Mouse (Mus musculus) embryonic facial prominence, embryonic 15.5 days (tissue): ENCODE measurements around the gene Zfp36l1. TPM values are rescaled to one million over a fixed set of nuclear protein-coding genes. Genes with fewer than 3 reads are reported as not detected.
"Not testable (repeated sequence)": the region's sequence is repeated elsewhere in the genome, so short reads cannot be mapped to it uniquely, and the experiment has no call there.

ENCODE experiments used
- ATAC-seq: fragments of 200-750 bp; cut with Nextera tagmentation; 2 replicates; pipeline ENCODE4 v1.8.0; 2017; ENCODE audit warnings: low read depth, moderate TSS enrichment; ENCODE audit not compliant: insufficient number of reproducible peaks, low FRiP score, low TSS enrichment
- H3K27ac ChIP-seq: fragments of 300-500 bp; sonication (generic); replicated peaks from 2 replicates; pipeline ENCODE4 v1.5.1; 2015; ENCODE audit warnings: mild to moderate bottlenecking, inconsistent platforms
- H3K27me3 ChIP-seq: fragments of 300-500 bp; sonication (generic); 2 replicates; pipeline ENCODE4 v1.6.1; 2015; ENCODE audit warnings: inconsistent platforms
- H3K36me3 ChIP-seq: fragments of 300-500 bp; sonication (generic); 2 replicates; pipeline ENCODE4 v1.6.1; 2015; ENCODE audit warnings: mild to moderate bottlenecking, inconsistent platforms
- H3K4me1 ChIP-seq: fragments of 300-500 bp; sonication (generic); 2 replicates; pipeline ENCODE4 v1.6.1; 2015; ENCODE audit warnings: inconsistent platforms
- H3K4me2 ChIP-seq: fragments of 300-500 bp; sonication (generic); replicated peaks from 2 replicates; pipeline ENCODE4 v1.6.1; 2015; ENCODE audit warnings: mild to moderate bottlenecking, inconsistent platforms
- H3K4me3 ChIP-seq: fragments of 300-500 bp; sonication (generic); replicated peaks from 2 replicates; pipeline ENCODE4 v1.5.1; 2015; ENCODE audit warnings: mild to moderate bottlenecking, inconsistent platforms
- H3K9ac ChIP-seq: fragments of 300-500 bp; sonication (generic); 2 replicates; pipeline ENCODE4 v1.6.1; 2015; ENCODE audit warnings: inconsistent platforms
- H3K9me3 ChIP-seq: fragments of 300-500 bp; sonication (generic); replicated peaks from 2 replicates; pipeline ENCODE4 v1.6.1; 2016; ENCODE audit warnings: inconsistent platforms
- WGBS: fragments of 180-500 bp; shearing (Covaris S2); methylation state at CpG from one replicate; pipeline ENCODE4 v1.1.7; 2015; 5-methylcytosine and 5-hydroxymethylcytosine counted together
- polyA plus RNA-seq: library from polyadenylated mRNA; unstranded; fragments of >200 nt; fragmentation: Nextera tagmentation; extraction: Ambion mirVana; gene quantifications from 2 replicates; pipeline ENCODE4 v1.2.1, GENCODE M21; 2015

Zfp36l1 gene
- polyA plus RNA-seq, 1 experiment from 2014 or later = 178 TPM

- peaks cover 12% of the 10 kb centered on the region; the same call in 1 of the 2 replicates for H3K36me3 ChIP-seq
- not testable (repeated sequence) for ATAC-seq, H3K27me3 ChIP-seq, H3K9me3 ChIP-seq, H3K4me1 ChIP-seq
- H3K4me3 ChIP-seq = peak overlapping the region; percentile 84
- H3K27ac ChIP-seq = peak overlapping the region; percentile 100
- 2% methylated on average over 11 of the region's 11 CpGs for WGBS
- peak overlapping the region; percentile 69 for H3K4me2 ChIP-seq
- peak overlapping the region; percentile 97 for H3K9ac ChIP-seq
Measured at GRCm38 (mm10) chr12:80108896-80109668, 3.7 kb downstream of the Zfp36l1 start.

GRCm38 (mm10) chr12:80106896-80107667 lies 5.7 kb downstream of the Zfp36l1 start:
- 89% methylated on average over 3 of the region's 3 CpGs for WGBS
- H3K4me3 ChIP-seq = no peak overlapping the region
- H3K4me1 ChIP-seq = peaks cover 6% of the 10 kb centered on the region
- H3K36me3 ChIP-seq = peaks cover 12% of the 10 kb centered on the region; the same call in 1 of the 2 replicates
- H3K27me3 ChIP-seq = no peaks in the 10 kb centered on the region
- peak overlapping the region; percentile 60 for H3K27ac ChIP-seq
- H3K9me3 ChIP-seq = no peaks in the 10 kb centered on the region
- H3K4me2 ChIP-seq = no peak overlapping the region
- ATAC-seq = no peak
- no peak overlapping the region for H3K9ac ChIP-seq

DNA sequence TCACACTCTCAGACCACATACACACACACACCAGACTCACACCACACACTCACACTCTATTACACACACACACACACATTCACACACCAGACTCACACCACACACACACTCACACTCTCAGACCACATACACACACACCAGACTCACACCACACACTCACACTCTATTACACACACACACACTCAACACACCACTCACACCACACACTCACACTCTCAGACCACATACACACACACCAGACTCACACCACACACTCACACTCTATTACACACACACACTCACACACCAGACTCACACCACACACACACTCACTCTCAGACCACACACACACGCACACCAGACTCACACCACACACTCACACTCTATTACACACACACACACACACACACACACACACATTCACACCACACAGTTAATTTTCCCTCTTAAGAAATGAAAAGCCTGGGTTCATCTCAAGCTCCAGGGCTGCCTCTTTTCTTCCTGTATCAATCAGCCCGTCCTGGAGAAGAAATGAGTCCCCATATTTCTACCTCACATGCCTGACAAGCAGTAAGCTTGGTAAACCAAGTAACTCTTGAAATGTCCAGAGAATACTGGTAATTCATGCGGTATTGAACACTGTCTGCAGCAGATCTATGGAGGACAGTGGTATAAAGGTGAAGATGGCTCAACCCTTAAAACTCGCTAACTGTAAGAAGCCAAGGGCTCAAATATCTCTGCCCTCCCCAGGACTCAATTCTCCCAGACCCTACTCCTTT lies 6.5 kb downstream of the Zfp36l1 start:
- Histone ChIP-seq H3K4me3 (no peak overlapping the region), H3K9me3 (no peaks in the 10 kb centered on the region), H3K9ac (no peak overlapping the region), H3K27ac (peak overlapping the region; percentile 60), H3K4me1 (peaks cover 6% of the 10 kb centered on the region), H3K27me3 (no peaks in the 10 kb centered on the region), H3K4me2 (no peak overlapping the region), H3K36me3 (peaks cover 12% of the 10 kb centered on the region; the same call in 1 of the 2 replicates)
- 74% methylated on average over 4 of the region's 4 CpGs for WGBS
- ATAC-seq = no peak

GRCm38 (mm10) chr12:80103521-80103973 lies 9.3 kb downstream of the Zfp36l1 start:
- Histone ChIP-seq H3K27me3 (no peaks in the 10 kb centered on the region), H3K9ac (no peak overlapping the region), H3K9me3 (no peaks in the 10 kb centered on the region), H3K4me2 (no peak overlapping the region), H3K4me3 (no peak overlapping the region), H3K27ac (peak overlapping the region; percentile 63), H3K4me1 (peaks cover 6% of the 10 kb centered on the region), H3K36me3 (peaks cover 12% of the 10 kb centered on the region; the same call in 1 of the 2 replicates)
- ATAC-seq = no peak; the same call in 1 of the 2 replicates
- WGBS = 44% methylated on average over 5 of the region's 5 CpGs

GRCm38 (mm10) chr12:80103089-80103488 lies 9.7 kb downstream of the Zfp36l1 start:
- Histone ChIP-seq H3K9me3 (no peaks in the 10 kb centered on the region), H3K27ac (peak overlapping the region; percentile 63), H3K36me3 (peaks cover 12% of the 10 kb centered on the region; the same call in 1 of the 2 replicates), H3K4me2 (no peak overlapping the region), H3K4me3 (no peak overlapping the region), H3K27me3 (no peaks in the 10 kb centered on the region), H3K9ac (no peak overlapping the region), H3K4me1 (peaks cover 6% of the 10 kb centered on the region)
- no peak; the same call in 1 of the 2 replicates for ATAC-seq
- WGBS = 43% methylated on average over 4 of the region's 4 CpGs

DNA sequence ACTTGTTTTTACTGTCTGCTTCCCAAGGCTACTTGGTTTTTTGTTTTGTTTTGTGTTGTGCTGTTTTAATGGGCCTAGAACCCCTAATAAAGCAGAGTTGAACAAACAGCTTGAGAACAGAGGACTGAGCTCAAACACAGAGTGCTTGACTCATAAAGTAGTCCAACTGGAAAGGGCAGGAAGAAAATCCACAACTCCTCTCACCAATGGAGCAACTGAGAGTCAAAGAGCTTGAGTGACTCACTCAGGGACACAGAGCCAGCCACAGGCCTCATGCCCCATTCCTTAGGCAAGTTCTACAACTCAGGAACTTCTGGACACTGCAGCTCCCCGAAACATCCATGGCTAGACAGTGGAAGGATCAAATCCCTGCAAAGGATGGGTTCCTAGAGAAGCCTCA lies 14.0 kb downstream of the Zfp36l1 start:
- 80% methylated on average over 1 of the region's 1 CpGs for WGBS
- no peaks in the 10 kb centered on the region for H3K9me3 ChIP-seq
- peaks cover 8% of the 10 kb centered on the region for H3K4me1 ChIP-seq
- H3K9ac ChIP-seq = no peak overlapping the region
- no peaks in the 10 kb centered on the region for H3K36me3 ChIP-seq
- H3K4me3 ChIP-seq = no peak overlapping the region
- no peaks in the 10 kb centered on the region for H3K27me3 ChIP-seq
- H3K27ac ChIP-seq = 0 out of 2 replicates have a peak overlapping the region, but pooled peaks have one; percentile 23
- ATAC-seq = no peak
- H3K4me2 ChIP-seq = no peak overlapping the region

DNA sequence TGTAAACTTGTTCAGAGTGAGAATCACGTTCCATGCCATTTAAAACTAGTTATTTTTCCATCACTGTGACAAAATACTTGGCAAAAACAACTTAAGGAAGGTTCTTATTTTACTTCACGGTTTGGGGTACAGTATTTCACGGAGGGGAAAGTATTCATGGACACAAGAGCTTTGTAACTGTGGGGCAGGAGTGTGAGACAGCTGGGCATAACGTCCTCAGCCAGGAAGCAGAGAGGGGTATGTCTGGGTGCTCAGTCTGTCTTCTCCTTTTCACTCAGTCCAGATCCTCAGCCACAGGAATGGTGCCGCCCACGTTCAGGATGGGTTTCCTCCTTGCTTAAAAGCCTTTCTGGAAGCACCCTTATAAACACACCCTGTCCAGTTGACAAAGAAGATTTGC lies 16.1 kb downstream of the Zfp36l1 start:
- Histone ChIP-seq H3K27ac (no peak overlapping the region), H3K4me1 (0 out of 2 replicates have a peak, but pooled peaks cover 2% of the 10 kb centered on the region), H3K4me2 (no peak overlapping the region), H3K27me3 (no peaks in the 10 kb centered on the region), H3K9ac (no peak overlapping the region), H3K36me3 (no peaks in the 10 kb centered on the region), H3K9me3 (no peaks in the 10 kb centered on the region), H3K4me3 (no peak overlapping the region)
- 49% methylated on average over 6 of the region's 6 CpGs for WGBS
- no peak for ATAC-seq

- peaks cover 10% of the 10 kb centered on the region for H3K4me1 ChIP-seq
- no peak overlapping the region for H3K9ac ChIP-seq
- no peaks in the 10 kb centered on the region for H3K36me3 ChIP-seq
- H3K27me3 ChIP-seq = no peaks in the 10 kb centered on the region
- no peak overlapping the region for H3K4me2 ChIP-seq
- no peak overlapping the region for H3K4me3 ChIP-seq
- no peaks in the 10 kb centered on the region for H3K9me3 ChIP-seq
- no peak for ATAC-seq
- no peak overlapping the region for H3K27ac ChIP-seq
Measured at GRCm38 (mm10) chr12:80092787-80093186, 20.0 kb downstream of the Zfp36l1 start.

DNA sequence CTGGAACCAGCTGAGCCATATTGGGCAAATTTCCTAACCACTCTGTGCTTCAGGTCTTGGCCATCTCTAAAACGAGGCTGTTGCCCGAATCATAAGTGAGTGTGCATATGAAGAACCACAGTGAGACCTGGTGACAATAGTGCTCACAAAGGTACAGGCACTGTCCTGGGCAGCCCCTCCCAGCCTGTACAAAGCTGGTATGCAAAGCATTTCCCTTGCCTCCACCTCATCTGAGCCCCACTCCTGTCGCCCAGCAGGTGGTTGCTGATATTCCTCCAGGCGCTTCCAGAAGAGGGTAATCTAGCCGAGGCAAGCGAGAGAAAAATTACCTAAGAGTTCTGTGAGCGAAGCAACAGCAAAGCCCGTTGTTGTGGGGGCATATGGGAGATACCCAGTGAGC lies 21.7 kb downstream of the Zfp36l1 start:
- H3K27me3 ChIP-seq = no peaks in the 10 kb centered on the region
- peaks cover 8% of the 10 kb centered on the region for H3K4me1 ChIP-seq
- H3K9me3 ChIP-seq = no peaks in the 10 kb centered on the region
- 30% methylated on average over 8 of the region's 8 CpGs for WGBS
- H3K36me3 ChIP-seq = no peaks in the 10 kb centered on the region
- H3K9ac ChIP-seq = no peak overlapping the region
- no peak overlapping the region for H3K4me3 ChIP-seq
- peak; percentile 51; the same call in 1 of the 2 replicates for ATAC-seq
- no peak overlapping the region for H3K4me2 ChIP-seq
- H3K27ac ChIP-seq = peak overlapping the region; percentile 18; the same call in 1 of the 2 replicates

DNA sequence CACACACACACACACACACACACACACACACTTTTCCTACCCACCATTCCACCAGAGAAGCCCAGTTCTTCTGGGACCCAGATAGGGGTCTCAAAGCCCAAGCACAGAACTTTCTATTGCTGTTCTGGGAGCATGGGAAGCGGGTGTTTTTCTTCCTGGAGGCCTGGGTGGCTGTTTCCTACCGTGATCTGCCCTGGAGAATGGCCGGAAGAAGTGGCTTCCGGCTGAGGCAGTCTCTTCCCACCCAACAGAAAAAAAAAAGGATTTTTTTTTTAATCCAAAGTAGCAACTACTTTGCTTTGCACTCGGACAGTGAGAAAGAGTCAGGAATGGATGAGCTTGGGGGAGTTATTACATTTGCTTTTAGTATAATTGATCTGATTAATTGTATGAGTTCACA lies 22.3 kb downstream of the Zfp36l1 start:
- no peak for ATAC-seq
- WGBS = 70% methylated on average over 5 of the region's 5 CpGs
- Histone ChIP-seq H3K27ac (no peak overlapping the region), H3K4me2 (no peak overlapping the region), H3K9me3 (no peaks in the 10 kb centered on the region), H3K4me3 (no peak overlapping the region), H3K9ac (no peak overlapping the region), H3K4me1 (peaks cover 8% of the 10 kb centered on the region), H3K36me3 (no peaks in the 10 kb centered on the region), H3K27me3 (no peaks in the 10 kb centered on the region)

DNA sequence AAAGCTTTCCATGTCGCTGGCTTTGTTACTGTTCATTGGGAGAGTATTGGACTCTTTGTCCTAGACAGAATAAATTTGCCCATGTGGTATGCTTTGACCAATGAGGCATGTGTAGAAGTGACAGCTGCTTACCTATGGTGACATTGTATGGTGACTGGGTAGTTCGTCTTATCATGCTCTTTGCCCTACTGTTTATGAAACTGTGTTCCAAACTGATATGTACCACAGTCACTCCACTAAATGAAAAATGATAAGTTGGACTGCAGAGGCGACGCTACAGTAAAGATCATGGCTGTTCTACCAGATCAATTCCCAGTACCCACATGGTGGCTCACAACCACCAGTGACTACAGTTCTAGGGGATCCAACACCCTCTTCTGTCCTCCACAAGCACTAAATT lies 24.7 kb downstream of the Zfp36l1 start:
- WGBS = 93% methylated on average over 4 of the region's 4 CpGs
- no peak overlapping the region for H3K4me3 ChIP-seq
- ATAC-seq = no peak
- H3K27ac ChIP-seq = no peak overlapping the region
- no peaks in the 10 kb centered on the region for H3K27me3 ChIP-seq
- no peaks in the 10 kb centered on the region for H3K36me3 ChIP-seq
- H3K9me3 ChIP-seq = no peaks in the 10 kb centered on the region
- H3K4me1 ChIP-seq = peaks cover 24% of the 10 kb centered on the region
- H3K4me2 ChIP-seq = no peak overlapping the region
- no peak overlapping the region for H3K9ac ChIP-seq
